Comparison of ENCODE assay signal across 8 mouse cellular contexts in the genomic region with DNA sequence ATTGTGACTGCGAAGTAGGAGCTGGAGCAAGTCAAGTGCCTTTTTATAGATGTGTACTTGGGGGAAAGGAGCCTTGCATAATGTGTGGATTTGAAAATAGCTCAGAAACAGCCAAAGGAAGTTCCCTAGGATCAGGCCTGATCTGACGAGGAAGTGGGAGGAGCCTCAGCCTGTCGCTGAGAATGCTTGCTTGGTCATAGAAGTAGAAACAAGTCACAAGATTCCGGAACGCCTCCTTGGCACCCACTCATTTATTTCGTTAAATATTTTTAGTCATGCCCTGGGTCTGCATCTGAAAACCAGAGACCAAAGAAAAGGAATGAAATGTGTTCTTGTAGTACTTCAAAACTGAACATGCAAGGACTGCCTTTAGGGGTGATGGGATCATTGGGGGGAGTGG. TPM values are rescaled to one million over a fixed set of nuclear protein-coding genes. Genes with fewer than 3 reads are reported as not detected.
DNase-seq lines count a peak whose midpoint lies in the region; ATAC-seq and TF ChIP-seq lines count a peak whose summit lies in the region.

No protein-coding gene starts in this region.

- no peak for TF ChIP-seq CTCF in lung, postnatal 0 days (IDR thresholded peaks at IDR 0.05)

- peak overlapping the region; percentile 55 for H3K4me3 ChIP-seq in heart, embryonic 16.5 days (ENCODE audit: low read length)
- peak overlapping the region; percentile 46 for H3K4me3 ChIP-seq in lung, postnatal 0 days (ENCODE audit: low read depth, low read length)

- peak; percentile 74 to 84 for DNase-seq in adrenal gland, adult (ENCODE audit: inconsistent age in 2 of 2, low spot score in 1 of 2)
- DNase-seq in adrenal gland, postnatal 4 days (ENCODE audit: low spot score in 2 of 2): no peak
- DNase-seq in ZHBTc4 (ENCODE audit: low read depth, low spot score): peak; percentile 75
- peak; percentile 88 for DNase-seq in kidney, postnatal 10 days
- DNase-seq in lung, postnatal 0 days (ENCODE audit: low spot score): peak; percentile 97
- DNase-seq in skeletal muscle tissue, adult 2 months (ENCODE audit: low read depth, low spot score): peak; percentile 84

- no peaks in the 10 kb centered on the region for H3K9me3 ChIP-seq in heart, embryonic 16.5 days (replicated peaks; ENCODE audit: control insufficient read depth, low read length)
- no peaks in the 10 kb centered on the region for H3K9me3 ChIP-seq in lung, postnatal 0 days (ENCODE audit: low read length)

- H3K36me3 ChIP-seq in heart, embryonic 16.5 days (ENCODE audit: control insufficient read depth, insufficient read depth): peaks cover 11% of the 10 kb centered on the region
- H3K36me3 ChIP-seq in lung, postnatal 0 days (ENCODE audit: insufficient read depth, low read length): peaks cover 12% of the 10 kb centered on the region; the same call in 1 of the 2 replicates

- WGBS in heart, embryonic 16.5 days: 23% methylated on average over 6 of the region's 6 CpGs
- WGBS in lung, postnatal 0 days: 4% methylated on average over 6 of the region's 6 CpGs

- peak overlapping the region; percentile 76 for H3K4me2 ChIP-seq in heart, embryonic 16.5 days (ENCODE audit: low read depth, low read length)
- H3K4me2 ChIP-seq in lung, postnatal 0 days (replicated peaks; ENCODE audit: low read depth, low read length): peak overlapping the region; percentile 74

- H3K27ac ChIP-seq in heart, embryonic 16.5 days (ENCODE audit: low read length): peak overlapping the region; percentile 93
- H3K27ac ChIP-seq in lung, postnatal 0 days (ENCODE audit: low read length): peak overlapping the region; percentile 98

- no peaks in the 10 kb centered on the region for H3K27me3 ChIP-seq in heart, embryonic 16.5 days (ENCODE audit: control insufficient read depth, insufficient read depth, low read length)
- no peaks in the 10 kb centered on the region for H3K27me3 ChIP-seq in lung, postnatal 0 days (replicated peaks; ENCODE audit: insufficient read depth, low read length)

- H3K9ac ChIP-seq in heart, embryonic 16.5 days (ENCODE audit: low read length): peak overlapping the region; percentile 69
- no peak overlapping the region for H3K9ac ChIP-seq in lung, postnatal 0 days (replicated peaks; ENCODE audit: low read depth)

- no peak; the same call in 1 of the 2 replicates for TF ChIP-seq EP300 in lung, postnatal 0 days (IDR thresholded peaks at IDR 0.05)

- peaks cover 37% of the 10 kb centered on the region for H3K4me1 ChIP-seq in heart, embryonic 16.5 days (ENCODE audit: control insufficient read depth, insufficient read depth, low read length)
- H3K4me1 ChIP-seq in lung, postnatal 0 days (ENCODE audit: insufficient read depth, low read depth, low read length): peaks cover 16% of the 10 kb centered on the region; the same call in 1 of the 2 replicates

- peak; percentile 53 for ATAC-seq in erythroid progenitor cell, adult 5-6 weeks (replicated peaks; ENCODE audit: low FRiP score, poor library complexity, severe bottlenecking)
- ATAC-seq in heart, embryonic 16.5 days (replicated peaks; ENCODE audit: extremely low read depth, insufficient read depth, low FRiP score): no peak
- peak; percentile 44 for ATAC-seq in lung, postnatal 0 days

RNA-seq across cellular contexts. Expression of a gene that starts 8.3 kb away (rescaled TPM):
- 10 to 100 TPM; 29.0 to 35.9 TPM for total RNA-seq in adrenal gland, postnatal 4 days (2021)
- total RNA-seq in erythroid progenitor cell, adult 5-6 weeks (2015; ENCODE audit: low replicate concordance): 3.8 and 5.4 TPM in 2 replicates
- 1.4 and 3.5 TPM in 2 replicates for total RNA-seq in erythroid progenitor cell, adult 5-6 weeks (2017; ENCODE audit: low replicate concordance)
- polyA plus RNA-seq in heart, embryonic 16.5 days (2015; fragmentation: Nextera tagmentation; extraction: Ambion mirVana): 3.0 and 3.3 TPM in 2 replicates
- 4.7 and 4.9 TPM in 2 replicates for polyA plus RNA-seq in lung, postnatal 0 days (2015; fragmentation: Nextera tagmentation; extraction: Ambion mirVana)

RNA-seq across cellular contexts. Expression of a gene that starts 57.9 kb away (rescaled TPM):
- total RNA-seq in adrenal gland, postnatal 4 days (2021): 10 to 100 TPM; 26.3 to 31.9 TPM
- 0.84 and 1.1 TPM in 2 replicates for total RNA-seq in erythroid progenitor cell, adult 5-6 weeks (2015; ENCODE audit: low replicate concordance)
- 0.13 and 0.76 TPM in 2 replicates for total RNA-seq in erythroid progenitor cell, adult 5-6 weeks (2017; ENCODE audit: low replicate concordance)
- polyA plus RNA-seq in heart, embryonic 16.5 days (2015; fragmentation: Nextera tagmentation; extraction: Ambion mirVana): 4.7 and 4.9 TPM in 2 replicates
- polyA plus RNA-seq in lung, postnatal 0 days (2015; fragmentation: Nextera tagmentation; extraction: Ambion mirVana): 2.5 and 2.6 TPM in 2 replicates

RNA-seq across cellular contexts. Expression of a gene that starts 58.9 kb away (rescaled TPM):
- 10 to 100 TPM; 39.7 to 42.3 TPM for total RNA-seq in adrenal gland, postnatal 4 days (2021)
- 4.7 and 11.7 TPM in 2 replicates for total RNA-seq in erythroid progenitor cell, adult 5-6 weeks (2015; ENCODE audit: low replicate concordance)
- total RNA-seq in erythroid progenitor cell, adult 5-6 weeks (2017; ENCODE audit: low replicate concordance): 8.1 and 11.7 TPM in 2 replicates
- 24.7 and 25.2 TPM in 2 replicates for polyA plus RNA-seq in heart, embryonic 16.5 days (2015; fragmentation: Nextera tagmentation; extraction: Ambion mirVana)
- polyA plus RNA-seq in lung, postnatal 0 days (2015; fragmentation: Nextera tagmentation; extraction: Ambion mirVana): 11.4 and 12.7 TPM in 2 replicates

Comparison
In these comparisons a context has a peak if more than half of its experiments do, and no peak if none do; other contexts are left out.
1. DNase-seq: peak in adrenal gland, adult (2 of 2), ZHBTc4 (single experiment), kidney, postnatal 10 days (single experiment), lung, postnatal 0 days (single experiment) and skeletal muscle tissue, adult 2 months (single experiment); none in adrenal gland, postnatal 4 days (0 of 2).
2. RNA of a gene that starts 8.3 kb away (total RNA-seq): 29.0 to 35.9 TPM in adrenal gland, postnatal 4 days; 1.4 to 5.4 TPM in erythroid progenitor cell, adult 5-6 weeks; every median in the first group is over 4 times any median in the second.
3. RNA of a gene that starts 57.9 kb away (total RNA-seq): 26.3 to 31.9 TPM in adrenal gland, postnatal 4 days; 0.13 to 1.1 TPM in erythroid progenitor cell, adult 5-6 weeks; every median in the first group is over 10 times any median in the second.